Mouse (Mus musculus): Measurements from ENCODE around the gene Dner. TPM values are rescaled to one million over a fixed set of nuclear protein-coding genes. Genes with fewer than 3 reads are reported as not detected.
A peak's percentile ranks its signal among the peaks of the same experiment; 100 is the strongest.

Gene Dner
- polyA plus RNA-seq, 1 experiment from 2014 or later: 287 TPM

DNA sequence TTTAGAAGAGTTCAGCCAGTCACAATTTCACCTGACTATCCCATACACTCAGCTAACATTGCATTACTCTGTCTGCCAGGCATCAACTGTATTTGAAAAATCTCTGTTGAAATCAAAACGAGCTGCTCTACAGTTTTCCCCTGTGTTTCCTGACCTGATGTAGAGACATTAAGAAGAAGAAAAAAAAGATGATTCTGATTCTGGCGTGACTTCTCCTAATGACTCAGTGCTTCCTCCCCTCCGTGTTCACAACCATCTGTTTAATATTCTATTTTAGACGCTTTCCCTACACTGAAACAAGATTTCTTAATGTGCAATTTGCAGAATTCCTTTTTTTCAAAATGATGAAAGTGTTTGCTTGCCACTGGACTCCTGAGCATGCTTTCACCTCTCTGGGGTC lies 374.7 kb downstream of the Dner start:
- no peaks in the 10 kb centered on the region for H3K9me3 ChIP-seq
- H3K4me1 ChIP-seq (replicated peaks): peaks cover 13% of the 10 kb centered on the region
- ATAC-seq (ENCODE audit: low FRiP score): no peak
- 71% methylated on average over 4 of the region's 4 CpGs for WGBS
- no peaks in the 10 kb centered on the region for H3K36me3 ChIP-seq
- H3K9ac ChIP-seq: no peak overlapping the region
- H3K27ac ChIP-seq: no peak overlapping the region
- no peak overlapping the region for H3K4me3 ChIP-seq
- H3K27me3 ChIP-seq: no peaks in the 10 kb centered on the region
- H3K4me2 ChIP-seq: no peak overlapping the region

Small RNA genes lying within 50 kb of the gene (microRNA-seq; reads per million reads assigned to microRNA genes)
- gene Mir5126: 2.6 reads per million, percentile 3 among the genes with 10 or more reads in this experiment

Other genes starting within 250 kb of the Dner start
- gene Fbxo36, start 143.6 kb upstream of the Dner start, polyA plus RNA-seq (2015; fragmentation: Nextera tagmentation; extraction: Ambion mirVana): 8.6 and 11.3 TPM in 2 replicates
- 59.9 and 66.5 TPM in 2 replicates for gene Trip12, start 144.3 kb upstream of the Dner start, polyA plus RNA-seq (2015; fragmentation: Nextera tagmentation; extraction: Ambion mirVana)
- gene Slc16a14, start 238.9 kb upstream of the Dner start, polyA plus RNA-seq (2015; fragmentation: Nextera tagmentation; extraction: Ambion mirVana): 14.0 and 14.6 TPM in 2 replicates